Mouse (Mus musculus): ENCODE measurements around the gene Snapin. TPM values are rescaled to one million over a fixed set of nuclear protein-coding genes. Genes with fewer than 3 reads are reported as not detected.

Snapin gene
- total RNA-seq (2021), result 10 to 100 TPM; 43.8 to 46.3 TPM
- long read RNA-seq, transcript Snapin-203 (4 exons, 1,928 nt), result major isoform, 58 of 101 reads
- long read RNA-seq, transcript Snapin-202 (2 exons, 1,843 nt), result minor isoform, 8 of 101 reads
- long read RNA-seq, transcript Snapin-204 (4 exons, 1,575 nt), result minor isoform, 6 of 101 reads
- long read RNA-seq, transcript Snapin-201 (3 exons, 958 nt), result minor isoform, 11 of 101 reads
- long read RNA-seq, partial matches to known transcripts, result 1 of 101 reads
- long read RNA-seq, other reads (novel, unspliced or antisense), result 13 of 101 reads

- DNase-seq (ENCODE audit: low spot score in 2 of 2), result peak; percentile 96 to 98
These were observed at the start of gene Snapin for GRCm38 (mm10) chr3:90490696-90491256. Snapin (minus strand) TSS chr3:90491033.

DNA sequence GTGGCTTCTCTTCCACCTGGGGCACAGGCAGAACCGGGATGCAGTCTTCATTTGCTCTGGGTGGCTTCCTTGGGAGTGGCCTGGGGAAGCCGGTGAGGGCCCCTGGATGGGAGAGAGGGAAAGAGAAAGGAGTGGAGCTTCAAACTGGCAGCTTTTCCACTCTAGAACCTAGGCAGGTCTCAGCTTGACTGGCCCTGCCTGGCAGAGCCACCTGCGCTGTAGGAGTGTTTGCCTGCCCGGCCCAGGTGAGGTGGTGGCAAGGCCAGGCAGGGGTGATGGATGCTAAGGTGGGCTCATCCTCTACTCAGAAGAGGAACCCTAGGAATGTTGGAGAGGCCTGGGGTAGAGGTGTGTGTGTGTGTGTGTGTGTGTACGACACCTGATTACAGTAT is 47.1 kb upstream of the Snapin start:
- DNase-seq (ENCODE audit: low spot score in 2 of 2), result no peak

DNA sequence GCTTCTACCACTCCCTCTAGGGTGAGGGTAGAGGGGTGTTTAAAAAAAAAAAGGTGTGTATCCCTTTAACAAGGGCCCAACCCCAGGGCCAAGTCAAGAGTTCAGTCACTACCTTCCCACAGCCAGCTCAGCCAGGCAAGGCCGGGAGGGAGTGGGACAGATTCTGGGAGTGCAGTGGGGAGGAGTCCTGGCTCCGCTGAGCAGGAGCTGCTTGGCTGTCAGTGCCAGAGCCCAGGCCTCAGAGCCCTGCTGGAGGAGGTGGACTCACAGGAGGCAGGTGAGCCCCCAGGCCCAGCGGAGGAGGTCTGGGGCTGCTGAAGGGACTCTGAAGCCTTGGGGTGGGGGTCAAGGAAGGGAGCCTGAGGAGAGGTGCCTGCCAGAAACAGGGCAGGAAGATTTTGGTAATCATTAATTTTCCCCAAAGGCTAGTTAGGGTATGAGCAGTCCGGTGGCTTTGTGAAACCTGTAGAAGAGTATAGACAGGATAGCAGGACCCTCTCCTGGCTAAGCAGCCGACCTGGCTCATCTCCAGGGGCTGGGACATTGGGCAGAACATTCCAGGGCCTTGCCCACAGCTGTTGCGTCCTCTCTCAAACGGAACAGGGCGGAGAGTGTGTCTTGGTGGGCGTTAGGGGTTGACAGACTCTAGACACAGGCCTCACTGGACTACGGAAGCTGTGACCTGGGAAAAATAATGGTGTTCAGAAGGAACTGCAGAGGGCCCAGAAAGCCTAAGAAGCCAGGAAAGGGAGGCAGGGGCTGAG is 46.5 kb upstream of the Snapin start, which contains the start of gene S100a16:
Gene S100a16, plus strand, starts transcription at position 114 of the 764 bp plus-strand sequence.
- DNase-seq (ENCODE audit: low spot score in 2 of 2), result peak; percentile 55 to 60

- no peak for DNase-seq (ENCODE audit: low spot score in 2 of 2)
These were observed 44.6 kb upstream of the Snapin start for GRCm38 (mm10) chr3:90535446-90535845.

DNA sequence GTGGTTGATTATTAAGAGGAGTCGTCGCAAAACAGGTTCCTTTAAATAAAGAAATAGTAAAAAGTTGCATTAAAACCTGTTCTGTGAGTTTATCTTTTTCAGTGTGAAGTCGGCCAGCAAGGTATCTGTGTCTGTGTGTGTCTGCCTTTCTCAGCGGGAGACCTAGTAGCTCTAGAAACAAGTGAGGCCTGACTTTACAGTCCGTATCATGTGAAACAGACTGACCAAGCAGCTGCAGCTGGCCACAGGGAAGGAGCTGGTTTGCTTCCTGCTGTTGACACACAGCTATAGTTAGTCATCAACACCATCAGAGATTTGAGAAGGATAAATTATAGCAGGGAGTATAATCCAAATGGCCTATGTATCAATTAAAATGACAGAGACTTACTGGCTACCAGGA is 40.9 kb upstream of the Snapin start:
- DNase-seq (ENCODE audit: low spot score in 2 of 2), result no peak

GRCm38 (mm10) chr3:90527291-90527873 is 36.5 kb upstream of the Snapin start:
- DNase-seq (ENCODE audit: low spot score in 2 of 2), result no peak

DNA sequence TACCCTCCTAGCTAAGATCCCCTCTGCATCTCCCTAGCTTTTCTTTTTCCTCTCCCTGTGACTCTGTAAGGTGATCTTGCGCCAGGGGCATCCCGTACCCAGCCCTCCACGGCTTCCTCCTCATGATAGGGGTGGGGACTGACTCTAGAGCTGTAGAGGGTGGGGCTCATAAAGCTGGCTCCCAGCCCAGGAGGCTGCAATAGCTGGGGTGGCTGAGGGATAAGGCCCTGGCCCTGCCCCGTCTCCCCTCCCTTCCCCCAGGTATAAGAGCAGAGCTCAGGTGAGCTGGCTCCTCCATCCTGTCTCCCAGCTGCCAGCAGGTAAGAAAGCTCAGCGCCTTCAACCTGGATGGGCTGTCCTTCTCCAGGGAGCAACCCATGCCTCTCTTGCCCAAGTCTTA is 35.7 kb upstream of the Snapin start, which contains the start of gene S100a14:
Gene S100a14, plus strand, starts transcription at position 277 of the 400 bp plus-strand sequence.
- no peak for DNase-seq (ENCODE audit: low spot score in 2 of 2)

GRCm38 (mm10) chr3:90526076-90526475 is 35.2 kb upstream of the Snapin start:
- no peak for DNase-seq (ENCODE audit: low spot score in 2 of 2)

DNA sequence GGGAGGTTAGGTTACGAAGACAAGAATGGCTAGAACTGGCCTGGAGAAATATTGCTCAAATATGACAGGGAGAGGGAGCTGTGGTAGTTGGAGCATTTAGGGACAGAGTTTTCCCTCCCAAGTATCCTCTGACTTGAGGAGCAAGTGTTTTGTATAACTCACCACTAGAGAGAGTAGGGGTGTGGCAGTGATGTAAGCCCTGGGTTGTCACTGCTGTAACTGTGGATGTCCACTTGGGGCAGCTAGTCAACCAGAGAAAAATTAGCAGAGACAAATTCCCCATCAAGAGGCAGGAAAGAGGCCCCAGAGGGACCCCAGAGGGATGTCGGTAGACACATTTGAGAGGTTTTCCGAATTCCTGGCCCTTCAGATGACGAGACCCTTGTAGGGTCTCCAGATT is 34.6 kb upstream of the Snapin start:
- peak; percentile 39 to 61 for DNase-seq (ENCODE audit: low spot score in 2 of 2)

- DNase-seq (ENCODE audit: low spot score in 2 of 2), result no peak
These were observed 26.9 kb upstream of the Snapin start for GRCm38 (mm10) chr3:90517711-90518110.

DNA sequence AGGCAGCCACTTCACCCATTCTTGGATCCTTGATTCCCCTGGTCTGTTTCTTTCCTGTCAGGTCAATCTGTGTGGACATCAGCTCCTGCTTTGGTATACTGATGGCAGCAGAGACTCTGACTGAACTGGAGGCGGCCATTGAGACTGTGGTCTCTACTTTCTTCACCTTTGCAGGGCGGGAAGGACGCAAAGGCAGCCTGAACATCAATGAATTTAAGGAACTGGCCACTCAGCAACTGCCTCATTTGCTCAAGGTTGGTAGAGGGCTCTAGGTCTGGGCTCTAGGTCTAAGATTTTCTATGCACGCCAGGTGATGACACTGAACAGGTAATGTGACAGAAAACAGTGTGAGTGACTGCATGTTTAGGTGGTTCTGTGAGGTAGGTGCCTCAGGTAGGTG is 25.0 kb upstream of the Snapin start:
- DNase-seq (ENCODE audit: low spot score in 2 of 2), result no peak

GRCm38 (mm10) chr3:90515242-90515641 is 24.4 kb upstream of the Snapin start:
- no peak for DNase-seq (ENCODE audit: low spot score in 2 of 2)

GRCm38 (mm10) chr3:90514691-90515090 is 23.9 kb upstream of the Snapin start:
- peak in 1 of 2 experiments; percentile 45 for DNase-seq (ENCODE audit: low spot score in 2 of 2)

DNA sequence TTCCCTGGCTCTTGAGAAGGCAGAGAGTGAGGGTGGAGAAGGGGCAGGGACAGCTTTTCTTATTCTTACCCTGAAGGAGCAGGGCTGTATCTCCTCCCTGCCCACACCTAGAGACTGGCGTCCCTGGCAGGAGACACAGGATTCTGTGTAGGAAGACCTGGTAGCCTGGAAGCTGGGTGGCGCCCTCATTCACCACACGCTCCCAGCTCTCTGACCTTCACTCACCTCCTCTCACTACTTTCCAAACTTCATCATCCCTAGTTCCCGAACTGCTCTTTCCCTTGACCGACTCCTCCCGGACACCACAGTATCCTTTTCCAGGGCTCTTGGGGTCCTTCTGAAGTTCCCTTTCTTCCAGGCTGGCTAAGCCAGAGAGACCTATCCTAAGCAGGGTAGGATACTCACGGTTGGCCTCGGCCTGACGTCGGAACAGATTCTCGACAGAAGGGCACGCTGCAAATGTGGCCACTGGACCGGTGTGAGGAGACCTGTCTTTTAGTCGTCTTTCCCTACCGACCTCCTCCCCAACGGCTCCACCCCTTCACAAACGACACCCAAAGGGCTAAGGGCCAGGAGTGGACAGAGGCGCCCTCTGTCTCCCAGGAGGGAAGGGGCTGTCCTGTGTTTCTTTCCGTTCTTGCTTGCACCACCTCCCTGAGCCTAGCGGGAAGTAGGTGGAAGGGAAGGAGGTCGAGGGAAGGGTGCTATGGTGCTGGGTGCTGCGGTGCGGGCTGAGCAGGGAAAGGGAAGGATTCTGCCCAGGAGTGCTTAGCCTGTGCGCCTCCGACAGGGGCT is 23.2 kb upstream of the Snapin start, which contains the start of the genes S100a1 and S100a13:
Gene S100a1, minus strand, starts transcription at position 597 of the 795 bp plus-strand sequence.
Gene S100a13, plus strand, starts transcription at position 640 of the 795 bp plus-strand sequence.
- DNase-seq (ENCODE audit: low spot score in 2 of 2), result peak; percentile 42 to 70

DNA sequence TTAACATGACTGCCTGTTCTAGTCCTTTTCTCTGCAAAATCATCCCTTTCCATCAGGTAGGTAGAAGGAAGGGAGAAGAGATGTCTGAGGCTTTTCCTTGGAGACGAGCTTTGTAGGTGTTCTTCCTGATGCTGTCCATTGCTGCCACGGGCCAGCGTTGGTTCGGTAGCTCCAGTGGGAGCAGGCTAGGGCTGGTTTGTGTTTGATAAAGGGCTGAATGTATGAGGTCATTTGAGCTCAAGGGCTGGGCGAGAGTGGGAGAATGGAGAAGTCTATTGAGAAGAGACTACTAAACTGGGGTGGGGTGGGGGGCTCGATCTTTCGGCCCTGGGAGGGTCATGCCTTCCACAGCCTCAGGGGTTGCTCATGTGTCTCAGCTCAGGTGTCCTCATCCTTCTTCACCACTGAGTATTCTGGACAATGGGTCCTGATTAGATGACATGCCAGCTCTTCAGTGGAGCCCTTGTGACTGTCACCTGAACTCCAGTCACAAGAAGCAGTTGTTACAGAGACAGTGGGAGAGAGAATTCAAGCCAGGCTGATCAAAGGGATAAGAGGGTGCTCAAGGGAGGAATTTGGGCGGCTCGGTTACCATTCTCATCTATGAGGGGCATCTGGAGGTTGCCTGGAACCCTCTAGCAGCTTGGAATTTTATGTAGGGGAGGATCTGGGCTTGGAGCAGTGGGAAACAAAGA is 22.3 kb upstream of the Snapin start:
- no peak for DNase-seq (ENCODE audit: low spot score in 2 of 2)

- no peak for DNase-seq (ENCODE audit: low spot score in 2 of 2)
These were observed 21.4 kb upstream of the Snapin start for GRCm38 (mm10) chr3:90512276-90512675.

DNA sequence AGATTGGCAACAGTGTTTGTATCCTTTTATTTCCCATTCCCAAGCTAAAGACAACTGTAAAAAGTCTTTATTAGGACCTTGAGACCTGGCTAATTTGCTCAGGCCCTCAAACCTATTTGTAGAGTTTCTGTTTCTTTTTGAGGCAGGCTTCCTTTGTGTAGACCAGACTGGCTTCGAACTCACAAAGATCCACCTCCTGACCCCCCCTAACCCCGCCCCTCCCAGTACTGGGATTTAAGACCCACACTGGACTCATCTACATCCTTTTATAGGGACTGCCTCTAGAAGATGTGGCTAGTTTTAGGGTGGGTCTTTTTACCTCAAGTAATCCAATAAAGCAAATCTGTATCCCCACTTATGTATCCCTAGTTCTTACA is 18.9 kb upstream of the Snapin start:
- DNase-seq (ENCODE audit: low spot score in 2 of 2), result no peak

- DNase-seq (ENCODE audit: low spot score in 2 of 2), result peak; percentile 99 to 100
These were observed 18.3 kb upstream of the Snapin start, which contains the start of gene Chtop for GRCm38 (mm10) chr3:90508950-90509746. Chtop (minus strand) TSS chr3:90509498.

DNA sequence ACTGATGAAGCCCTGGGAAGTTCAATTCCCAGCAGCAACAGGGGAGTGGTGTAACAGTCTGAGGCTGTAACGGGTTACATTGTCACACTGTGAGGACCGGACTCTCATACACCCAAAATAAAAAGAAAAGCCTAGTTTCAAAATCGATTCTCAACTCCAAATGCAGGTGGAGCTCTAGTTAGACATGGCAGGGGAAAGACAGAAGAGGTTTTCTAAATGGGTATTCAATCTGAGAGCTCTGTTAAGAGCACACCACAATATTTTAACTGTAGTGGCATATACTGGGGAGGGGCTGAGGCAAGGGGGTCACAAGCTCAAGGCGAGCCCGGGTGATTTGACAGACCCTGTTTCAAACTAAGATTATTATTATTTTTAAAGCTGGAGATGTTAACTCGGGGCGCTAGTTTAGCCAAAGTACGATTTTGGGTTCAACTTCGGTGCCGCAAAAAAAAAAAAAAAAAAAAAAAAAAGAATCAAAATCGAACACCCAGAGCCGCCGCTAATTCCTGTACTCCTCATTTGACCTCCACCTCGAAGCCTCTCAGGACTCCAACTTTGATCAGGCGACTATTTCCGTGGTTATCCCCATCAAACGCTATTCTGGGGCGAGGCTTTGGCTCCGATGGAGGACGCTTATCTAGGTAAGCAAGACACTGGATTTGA is 17.6 kb upstream of the Snapin start:
- DNase-seq (ENCODE audit: low spot score in 2 of 2), result no peak

Data from layer of hippocampus, postnatal 10 days (tissue).